Mouse (Mus musculus): ENCODE measurements around the gene Prdx5. TPM values are rescaled to one million over a fixed set of nuclear protein-coding genes. Genes with fewer than 3 reads are reported as not detected.

Gene Prdx5
- polyA plus RNA-seq (2017; shearing (Covaris generic)) = 133 TPM

GRCm38 (mm10) chr19:6909507-6910289 lies at the start of gene Prdx5, which contains the start of gene Trmt112:
TSS of gene Prdx5 (minus strand) at chr19:6910106.
TSS of gene Trmt112 (plus strand) at chr19:6909698.

GRCm38 (mm10) chr19:6942249-6942691 lies 32.4 kb upstream of the Prdx5 start, which contains the start of gene Gpr137:
TSS of gene Gpr137 (minus strand) at chr19:6942480.

GRCm38 (mm10) chr19:6941372-6942248 lies 31.7 kb upstream of the Prdx5 start, which contains the start of gene Bad:
TSS of gene Bad (plus strand) at chr19:6941861.

GRCm38 (mm10) chr19:6934195-6934977 lies 24.5 kb upstream of the Prdx5 start, which contains the start of gene Kcnk4:
TSS of gene Kcnk4 (minus strand) at chr19:6934515.

GRCm38 (mm10) chr19:6925307-6925573 lies 15.3 kb upstream of the Prdx5 start, which contains the start of gene Catsperz:
TSS of gene Catsperz (minus strand) at chr19:6925380.

GRCm38 (mm10) chr19:6921647-6922567 lies 12.0 kb upstream of the Prdx5 start, which contains the start of gene Esrra:
TSS of gene Esrra (minus strand) at chr19:6921813.

GRCm38 (mm10) chr19:6858031-6858430 lies 51.9 kb downstream of the Prdx5 start, which contains the start of gene Ccdc88b:
TSS of gene Ccdc88b (minus strand) at chr19:6858211.

Other genes starting within 250 kb of the Prdx5 start
- gene Rps6ka4, start 69.5 kb downstream of the Prdx5 start, polyA plus RNA-seq (2017; shearing (Covaris generic)) = 36.4 TPM
- gene Ccdc88b, start 51.9 kb downstream of the Prdx5 start, polyA plus RNA-seq (2017; shearing (Covaris generic)) = 43.5 TPM
- gene Trmt112, start 408 bp downstream of the Prdx5 start, polyA plus RNA-seq (2017; shearing (Covaris generic)) = 142 TPM
- 18.2 TPM for gene Esrra, start 11.7 kb upstream of the Prdx5 start, polyA plus RNA-seq (2017; shearing (Covaris generic))
- gene Catsperz, start 15.3 kb upstream of the Prdx5 start, polyA plus RNA-seq (2017; shearing (Covaris generic)) = not detected
- gene Kcnk4, start 24.4 kb upstream of the Prdx5 start, polyA plus RNA-seq (2017; shearing (Covaris generic)) = not detected
- 13.8 TPM for gene Bad, start 31.8 kb upstream of the Prdx5 start, polyA plus RNA-seq (2017; shearing (Covaris generic))
- 7.7 TPM for gene Gpr137, start 32.4 kb upstream of the Prdx5 start, polyA plus RNA-seq (2017; shearing (Covaris generic))
- gene Ppp1r14b, start 64.9 kb upstream of the Prdx5 start, polyA plus RNA-seq (2017; shearing (Covaris generic)) = 107 TPM
- 12.8 TPM for gene Plcb3, start 66.4 kb upstream of the Prdx5 start, polyA plus RNA-seq (2017; shearing (Covaris generic))
- 21.5 TPM for gene Fkbp2, start 70.4 kb upstream of the Prdx5 start, polyA plus RNA-seq (2017; shearing (Covaris generic))
- gene Vegfb, start 77.5 kb upstream of the Prdx5 start, polyA plus RNA-seq (2017; shearing (Covaris generic)) = 8.6 TPM
- gene Dnajc4, start 82.5 kb upstream of the Prdx5 start, polyA plus RNA-seq (2017; shearing (Covaris generic)) = 43.3 TPM
- gene Nudt22, start 86.0 kb upstream of the Prdx5 start, polyA plus RNA-seq (2017; shearing (Covaris generic)) = 8.8 TPM
- 9.1 TPM for gene Trpt1, start 86.0 kb upstream of the Prdx5 start, polyA plus RNA-seq (2017; shearing (Covaris generic))
- 211 TPM for gene Fermt3, start 109.4 kb upstream of the Prdx5 start, polyA plus RNA-seq (2017; shearing (Covaris generic))
- 197 TPM for gene Stip1, start 129.9 kb upstream of the Prdx5 start, polyA plus RNA-seq (2017; shearing (Covaris generic))
- 20.5 TPM for gene Macrod1, start 146.7 kb upstream of the Prdx5 start, polyA plus RNA-seq (2017; shearing (Covaris generic))
- not detected for gene Flrt1, start 195.6 kb upstream of the Prdx5 start, polyA plus RNA-seq (2017; shearing (Covaris generic))

Data from effector memory CD4-positive, alpha-beta T cell, adult 5 months (primary cell).